Mouse (Mus musculus): Measurements from ENCODE around the gene Kremen1.

GRCm38 (mm10) chr11:5151680-5152337, 109.5 kb downstream of the Kremen1 start, which contains the start of gene Emid1:
- TF ChIP-seq CTCF (conservative IDR thresholded peaks at IDR 0.05; ENCODE audit: low read length): no peak
- no peak for TF ChIP-seq NANOG (IDR thresholded peaks at IDR 0.05; ENCODE audit: borderline replicate concordance, low read length)
